Mouse (Mus musculus): ENCODE data around the gene Fbxo34.

DNA sequence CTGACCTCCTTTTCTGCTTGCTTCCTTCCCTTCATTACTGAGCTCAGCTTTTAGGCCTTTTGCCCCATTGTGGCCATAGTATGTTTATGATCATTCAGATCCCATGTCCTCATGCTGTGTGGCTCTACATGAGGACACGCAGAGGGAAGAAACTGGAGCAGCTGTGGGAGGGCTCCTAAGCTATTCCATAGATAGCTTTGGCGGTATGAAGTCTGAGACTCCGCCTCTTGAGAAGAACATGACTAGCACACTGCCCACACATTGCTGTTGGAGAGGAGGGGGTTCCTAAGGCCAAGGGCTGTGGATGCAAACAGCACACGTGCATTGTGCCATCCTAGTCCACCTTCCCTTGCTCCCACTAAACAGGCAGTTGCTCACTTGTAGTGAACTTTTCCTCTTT lies 26.0 kb downstream of the Fbxo34 start:
- TF ChIP-seq CTCF (IDR thresholded peaks at IDR 0.05; ENCODE audit: extremely low read depth, insufficient read depth, low read length) (no peak), POLR2A (IDR thresholded peaks at IDR 0.05; ENCODE audit: extremely low read depth, insufficient read depth, low read length) (no peak)

All from cortical plate, adult 2 months (tissue).